Mouse (Mus musculus) forebrain, embryonic 16.5 days (tissue): ENCODE results near the gene Pgm1. TPM values are rescaled to one million over a fixed set of nuclear protein-coding genes. Genes with fewer than 3 reads are reported as not detected.
A peak's percentile ranks its signal among the peaks of the same experiment; 100 is the strongest.

ENCODE experiments used
- ATAC-seq: fragments of 200-750 bp; cut with Nextera tagmentation; 2 replicates; pipeline ENCODE4 v1.8.0; 2017; ENCODE audit warnings: mild to moderate bottlenecking, moderate library complexity
- H3K27ac ChIP-seq: fragments of 300-500 bp; sonication (generic); 2 replicates; pipeline ENCODE4 v1.5.1; 2014; ENCODE audit warnings: low read length, control low read depth
- H3K27me3 ChIP-seq: fragments of 300-500 bp; sonication (generic); replicated peaks from 2 replicates; pipeline ENCODE4 v1.6.1; 2014; ENCODE audit warnings: low read length; ENCODE audit not compliant: control insufficient read depth, insufficient read depth
- H3K36me3 ChIP-seq: fragments of 300-500 bp; sonication (generic); 2 replicates; pipeline ENCODE4 v1.6.1; 2014; ENCODE audit not compliant: control insufficient read depth, insufficient read depth
- H3K4me1 ChIP-seq: fragments of 300-500 bp; sonication (generic); replicated peaks from 2 replicates; pipeline ENCODE4 v1.6.1; 2014; ENCODE audit warnings: low read length; ENCODE audit not compliant: control insufficient read depth, insufficient read depth
- H3K4me2 ChIP-seq: fragments of 300-500 bp; sonication (generic); 2 replicates; pipeline ENCODE4 v1.6.1; 2014; ENCODE audit warnings: mild to moderate bottlenecking, low read length, control low read depth
- H3K4me3 ChIP-seq: fragments of 300-500 bp; sonication (generic); replicated peaks from 2 replicates; pipeline ENCODE4 v1.5.1; 2014; ENCODE audit warnings: mild to moderate bottlenecking, low read length, control low read depth
- H3K9ac ChIP-seq: fragments of 300-500 bp; sonication (generic); replicated peaks from 2 replicates; pipeline ENCODE4 v1.6.1; 2014; ENCODE audit warnings: low read depth, low read length, control low read depth
- H3K9me3 ChIP-seq: fragments of 300-500 bp; sonication (generic); 2 replicates; pipeline ENCODE4 v1.6.1; 2016; ENCODE audit warnings: low read length; ENCODE audit not compliant: control insufficient read depth
- WGBS: fragments of 180-500 bp; shearing (Covaris S2); extraction: QIAGEN DNeasy Blood & Tissue Kit; methylation state at CpG from one replicate; pipeline ENCODE4 v1.1.7; 2014; 5-methylcytosine and 5-hydroxymethylcytosine counted together
- polyA plus RNA-seq: library from polyadenylated mRNA; unstranded; fragments of >200 nt; fragmentation: Nextera tagmentation; extraction: Ambion mirVana; gene quantifications from 2 replicates; pipeline ENCODE4 v1.2.1, GENCODE M21; 2015

Gene Pgm1
- polyA plus RNA-seq, 1 experiment from 2014 or later, result 46.0 TPM

GRCm38 (mm10) chr4:100028641-100029040 lies 99.4 kb downstream of the Pgm1 start:
- no peaks in the 10 kb centered on the region for H3K36me3 ChIP-seq
- no peaks in the 10 kb centered on the region for H3K4me1 ChIP-seq
- H3K4me3 ChIP-seq, result no peak overlapping the region
- peak; percentile 67; the same call in 1 of the 2 replicates for ATAC-seq
- no peak overlapping the region for H3K27ac ChIP-seq
- H3K4me2 ChIP-seq, result no peak overlapping the region
- WGBS, result 24% methylated on average over 3 of the region's 3 CpGs
- no peaks in the 10 kb centered on the region for H3K9me3 ChIP-seq
- no peaks in the 10 kb centered on the region for H3K27me3 ChIP-seq
- no peak overlapping the region for H3K9ac ChIP-seq

- 79% methylated on average over 6 of the region's 6 CpGs for WGBS
Observed at GRCm38 (mm10) chr4:100031270-100031669, 102.1 kb downstream of the Pgm1 start.

GRCm38 (mm10) chr4:100032608-100033007 lies 103.4 kb downstream of the Pgm1 start:
- H3K9me3 ChIP-seq, result no peaks in the 10 kb centered on the region
- H3K27ac ChIP-seq, result no peak overlapping the region
- H3K4me3 ChIP-seq, result no peak overlapping the region
- peaks cover 4% of the 10 kb centered on the region; the same call in 1 of the 2 replicates for H3K4me1 ChIP-seq
- no peaks in the 10 kb centered on the region for H3K36me3 ChIP-seq
- H3K9ac ChIP-seq, result no peak overlapping the region
- H3K27me3 ChIP-seq, result no peaks in the 10 kb centered on the region
- WGBS, result 83% methylated on average over 7 of the region's 7 CpGs
- no peak overlapping the region for H3K4me2 ChIP-seq
- ATAC-seq, result no peak

More at GRCm38 (mm10) chr4:100031270-100031669, 102.1 kb downstream of the Pgm1 start:
- H3K36me3 ChIP-seq, result no peaks in the 10 kb centered on the region
- no peak overlapping the region for H3K9ac ChIP-seq
- H3K4me3 ChIP-seq, result no peak overlapping the region
- H3K4me2 ChIP-seq, result no peak overlapping the region
- no peaks in the 10 kb centered on the region for H3K27me3 ChIP-seq
- H3K27ac ChIP-seq, result no peak overlapping the region
- no peaks in the 10 kb centered on the region for H3K9me3 ChIP-seq
- peaks cover 4% of the 10 kb centered on the region; the same call in 1 of the 2 replicates for H3K4me1 ChIP-seq
- no peak for ATAC-seq

GRCm38 (mm10) chr4:100033944-100034343 lies 104.7 kb downstream of the Pgm1 start:
- no peak overlapping the region for H3K27ac ChIP-seq
- no peak overlapping the region for H3K4me2 ChIP-seq
- no peak overlapping the region for H3K4me3 ChIP-seq
- ATAC-seq, result no peak
- H3K9ac ChIP-seq, result no peak overlapping the region
- no peaks in the 10 kb centered on the region for H3K9me3 ChIP-seq
- no peaks in the 10 kb centered on the region for H3K27me3 ChIP-seq
- no peaks in the 10 kb centered on the region for H3K36me3 ChIP-seq
- H3K4me1 ChIP-seq, result peaks cover 4% of the 10 kb centered on the region; the same call in 1 of the 2 replicates
- WGBS, result 90% methylated on average over 4 of the region's 4 CpGs

GRCm38 (mm10) chr4:100034971-100035370 lies 105.8 kb downstream of the Pgm1 start:
- no peak for ATAC-seq
- Histone ChIP-seq H3K9me3 (no peaks in the 10 kb centered on the region), H3K27ac (no peak overlapping the region), H3K4me3 (no peak overlapping the region), H3K27me3 (no peaks in the 10 kb centered on the region), H3K4me1 (peaks cover 4% of the 10 kb centered on the region; the same call in 1 of the 2 replicates), H3K36me3 (no peaks in the 10 kb centered on the region), H3K4me2 (no peak overlapping the region), H3K9ac (no peak overlapping the region)
- WGBS, result 80% methylated on average over 6 of the region's 6 CpGs

- peaks cover 4% of the 10 kb centered on the region; the same call in 1 of the 2 replicates for H3K4me1 ChIP-seq
- ATAC-seq, result no peak
- no peak overlapping the region for H3K4me3 ChIP-seq
- no peaks in the 10 kb centered on the region for H3K36me3 ChIP-seq
- no peak overlapping the region for H3K4me2 ChIP-seq
- 31% methylated on average over 16 of the region's 16 CpGs for WGBS
- no peak overlapping the region for H3K9ac ChIP-seq
- H3K27ac ChIP-seq, result no peak overlapping the region
- H3K27me3 ChIP-seq, result no peaks in the 10 kb centered on the region
- no peaks in the 10 kb centered on the region for H3K9me3 ChIP-seq
Observed at GRCm38 (mm10) chr4:100035919-100036554, 106.8 kb downstream of the Pgm1 start.

Other genes with a start within 250 kb of the Pgm1 start
- gene Alg6, start 213.8 kb upstream of the Pgm1 start, polyA plus RNA-seq, result 9.1 and 10.7 TPM in 2 replicates
- 19.2 and 26.8 TPM in 2 replicates for gene Efcab7, start 100.2 kb upstream of the Pgm1 start, polyA plus RNA-seq
- 17.6 and 18.9 TPM in 2 replicates for gene Itgb3bp, start 399 bp downstream of the Pgm1 start, polyA plus RNA-seq
- 0.89 and 1.4 TPM in 2 replicates for gene Ror1, start 166.4 kb downstream of the Pgm1 start, polyA plus RNA-seq